Mouse (Mus musculus) urinary bladder, postnatal 4 days (tissue): ENCODE results near the gene Ccdc188.
"Not testable (repeated sequence)": the region's sequence is repeated elsewhere in the genome, so short reads cannot be mapped to it uniquely, and the experiment has no call there.

ENCODE experiments used
- DNase-seq, 2 experiments: peaks; one replicate each; pipeline ENCODE4 v3.0.0; 2021 to 2022; ENCODE audit warnings: low spot score in 2 of 2

Ccdc188 gene

DNA sequence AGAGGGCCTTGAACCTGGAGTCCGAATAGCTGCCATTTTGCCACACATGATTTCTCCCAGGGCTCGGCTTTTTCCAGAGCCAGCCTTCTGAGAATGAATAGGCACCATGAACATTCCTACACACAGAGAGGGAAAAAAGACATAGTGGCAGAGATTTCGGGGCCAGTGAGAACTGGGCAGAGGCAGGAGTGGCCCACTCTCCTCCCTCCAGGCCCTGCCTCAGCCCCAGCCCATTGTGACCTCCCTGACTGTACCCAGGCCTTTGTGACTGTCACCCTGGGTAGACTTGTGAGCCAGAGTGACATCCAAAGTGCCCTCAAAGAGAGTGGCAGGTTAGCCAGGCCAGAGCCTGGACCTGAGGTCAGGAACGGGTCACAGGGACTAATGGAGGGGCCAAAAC is at the start of gene Ccdc188:
Gene Ccdc188, plus strand, starts transcription at position 301 of the 400 bp plus-strand sequence.
- DNase-seq = no peak

DNA sequence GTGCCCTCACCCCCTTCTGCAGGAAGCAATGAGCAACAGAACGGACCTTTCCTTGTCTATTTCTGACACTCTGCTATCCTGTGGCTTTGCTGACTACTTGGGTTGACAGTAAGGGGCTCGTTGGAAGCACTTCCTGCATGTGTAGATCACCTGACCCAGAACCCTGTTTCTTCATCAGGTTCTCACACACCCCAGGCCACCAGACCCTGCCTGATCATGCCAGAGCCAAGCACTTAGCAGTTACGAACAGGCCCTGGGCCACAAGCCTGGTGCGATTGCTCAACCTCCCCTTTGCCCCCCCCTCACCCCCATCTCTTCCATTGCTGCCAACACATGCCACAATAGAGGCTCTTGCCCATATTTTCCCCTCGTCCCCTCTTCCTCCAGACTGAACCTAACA is 48.5 kb upstream of the Ccdc188 start:
- DNase-seq = no peak

DNA sequence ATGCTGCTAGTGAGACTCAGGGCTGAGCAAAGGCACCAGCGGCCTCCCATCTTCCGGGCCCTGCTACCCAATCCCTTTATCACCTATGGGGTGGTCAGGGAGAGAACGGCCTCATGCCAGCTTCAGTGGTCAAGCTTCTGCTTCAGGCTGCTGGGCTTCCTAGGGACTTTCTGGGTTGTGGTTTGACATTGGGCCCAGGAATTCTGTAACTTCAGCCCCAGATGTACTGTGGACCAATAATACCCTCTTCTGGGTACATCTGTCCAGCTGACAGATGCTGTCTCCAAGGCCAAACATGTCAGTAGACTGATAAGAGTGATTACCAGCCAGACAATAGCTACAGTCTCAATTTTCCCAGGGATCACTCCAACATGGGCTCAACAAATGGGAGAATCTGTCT is 47.9 kb upstream of the Ccdc188 start:
- no peak for DNase-seq

DNA sequence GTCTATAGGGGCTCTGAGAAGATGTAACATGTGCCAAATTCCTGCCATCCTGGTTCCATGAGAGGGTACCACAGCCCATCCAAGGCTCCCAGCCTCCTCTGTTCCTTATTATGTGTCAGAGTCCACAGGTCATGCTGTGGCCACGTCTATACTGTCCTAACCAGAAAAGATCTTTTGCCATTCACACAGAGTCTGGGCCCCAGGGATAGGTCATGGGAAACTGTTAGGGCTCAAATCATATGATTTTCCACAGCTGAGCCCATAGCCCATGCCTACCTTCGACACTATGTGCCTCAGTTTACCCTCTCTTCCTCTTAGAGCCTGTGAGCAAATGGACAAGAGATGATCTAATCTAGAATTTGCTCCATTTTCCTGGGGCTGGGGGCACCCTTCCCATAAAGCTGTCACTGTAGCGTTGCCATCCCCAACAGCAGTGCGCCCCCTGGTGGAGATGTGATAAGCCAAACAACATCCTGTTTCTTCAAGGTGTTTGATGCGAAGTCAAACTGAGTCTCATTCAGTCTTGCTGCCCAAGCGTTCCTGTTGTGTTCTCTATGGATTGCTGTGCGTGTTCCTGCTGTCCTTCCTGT is 45.3 kb upstream of the Ccdc188 start:
- peak; percentile 48 to 87 for DNase-seq

DNA sequence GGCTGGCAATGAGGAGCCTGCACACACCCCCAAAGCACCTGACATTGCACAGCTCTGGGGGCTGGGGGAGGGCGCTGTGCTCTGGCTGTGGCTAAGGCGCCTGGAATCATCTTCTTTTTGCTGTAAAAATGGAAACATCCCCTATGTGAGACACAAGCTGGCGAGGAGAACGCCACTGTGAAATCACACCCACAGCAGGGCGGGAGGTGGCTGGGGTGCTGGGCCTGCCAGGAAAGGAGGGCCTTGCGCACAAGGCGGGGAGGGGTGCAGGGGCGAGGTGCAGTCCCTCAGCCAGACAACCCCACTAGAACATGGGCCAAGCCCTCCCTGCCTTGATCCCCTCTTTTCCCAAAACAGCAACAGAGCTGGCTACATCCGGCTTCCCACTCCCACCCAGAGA is 44.4 kb upstream of the Ccdc188 start:
- DNase-seq = no peak

DNA sequence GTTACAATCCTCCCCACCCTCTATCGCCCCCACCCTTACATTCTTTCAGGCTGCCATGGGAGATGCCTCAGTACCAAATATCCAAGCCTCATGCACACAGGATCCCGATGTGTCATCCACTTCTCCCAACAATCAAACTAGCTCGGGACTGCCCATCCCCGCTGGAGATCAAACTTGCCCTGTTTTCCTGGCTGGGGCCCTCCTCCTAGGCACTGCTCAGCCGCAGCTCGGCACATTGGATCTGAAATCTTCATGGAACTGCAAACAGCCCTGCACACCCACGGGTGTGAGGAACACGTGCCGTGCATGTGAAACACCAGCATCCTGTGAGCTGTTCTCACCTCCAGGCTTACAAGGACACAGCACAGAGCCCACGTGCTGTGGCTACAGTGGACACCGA is 43.9 kb upstream of the Ccdc188 start:
- DNase-seq = no peak

DNA sequence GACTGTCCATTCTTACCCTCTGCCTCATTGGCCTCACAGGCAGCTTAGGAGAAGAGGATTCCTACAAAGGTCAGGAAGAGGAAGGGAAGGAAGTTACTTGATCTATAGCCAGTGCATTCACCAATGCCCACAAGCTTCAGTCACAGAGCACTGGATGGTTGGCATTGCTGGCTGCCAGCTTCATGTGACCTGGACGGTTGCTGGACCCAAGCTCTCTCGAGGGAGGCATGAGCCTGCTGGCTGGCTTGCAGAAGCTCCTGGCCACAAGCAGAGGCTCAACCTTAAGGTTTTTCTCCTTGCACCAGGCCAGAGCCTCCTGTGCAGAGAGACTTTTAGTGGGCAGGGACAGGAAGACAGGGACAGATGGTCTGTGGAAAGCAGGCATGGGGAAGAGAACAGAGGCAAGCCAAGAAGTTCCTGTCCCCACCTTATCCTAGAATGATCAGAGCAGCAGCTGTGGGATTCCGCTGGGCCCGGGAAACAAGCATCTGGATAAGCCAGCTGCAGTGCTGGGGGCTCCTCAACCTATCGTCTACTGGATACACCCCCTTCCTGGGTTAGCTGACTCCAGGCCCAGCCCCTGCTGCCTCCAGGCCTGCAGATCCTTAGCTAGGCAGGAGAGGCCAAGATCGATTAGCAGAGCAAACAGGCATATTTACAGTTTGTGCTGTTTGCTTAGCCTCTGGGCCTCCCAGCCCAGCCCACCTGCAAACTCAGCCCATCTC is 41.7 kb upstream of the Ccdc188 start:
- no peak for DNase-seq

DNA sequence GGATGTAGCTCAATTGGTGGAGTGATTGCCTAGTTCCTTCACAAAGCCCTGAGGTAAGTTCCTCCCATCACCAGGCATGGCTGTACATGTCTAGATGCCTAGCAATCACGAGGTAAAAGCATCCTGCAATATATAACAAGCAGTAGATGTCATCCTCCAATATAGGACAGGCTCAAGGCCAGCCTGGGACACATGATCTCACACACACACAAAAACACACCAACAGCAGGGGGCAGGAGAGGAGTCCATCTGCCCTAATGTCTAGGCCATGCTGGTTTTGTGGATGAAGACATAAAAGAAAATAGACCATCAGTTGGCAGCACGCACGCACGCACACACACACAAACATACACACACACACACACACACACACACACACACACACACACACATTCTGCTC is 40.9 kb upstream of the Ccdc188 start:
- DNase-seq = no peak

DNA sequence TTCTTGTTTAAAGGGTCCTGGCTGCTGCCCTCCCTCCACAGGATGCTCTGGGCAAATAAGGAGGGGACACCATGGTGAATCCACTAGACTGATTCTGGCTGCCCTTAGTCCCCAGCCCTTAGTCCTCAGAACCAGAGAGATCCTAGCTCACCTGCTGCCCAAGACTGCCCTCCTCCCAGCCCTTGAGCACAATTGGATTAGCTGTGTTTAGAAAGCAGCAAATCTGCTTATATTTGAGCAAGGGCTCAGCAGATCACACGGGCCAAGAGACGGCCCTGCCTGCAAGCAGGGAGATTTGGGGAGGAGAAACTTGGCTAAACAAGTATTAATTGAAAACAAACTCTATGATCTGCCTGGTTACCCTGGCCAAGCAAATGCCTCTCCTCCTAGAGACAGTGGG is 38.1 kb upstream of the Ccdc188 start:
- DNase-seq = no peak

DNA sequence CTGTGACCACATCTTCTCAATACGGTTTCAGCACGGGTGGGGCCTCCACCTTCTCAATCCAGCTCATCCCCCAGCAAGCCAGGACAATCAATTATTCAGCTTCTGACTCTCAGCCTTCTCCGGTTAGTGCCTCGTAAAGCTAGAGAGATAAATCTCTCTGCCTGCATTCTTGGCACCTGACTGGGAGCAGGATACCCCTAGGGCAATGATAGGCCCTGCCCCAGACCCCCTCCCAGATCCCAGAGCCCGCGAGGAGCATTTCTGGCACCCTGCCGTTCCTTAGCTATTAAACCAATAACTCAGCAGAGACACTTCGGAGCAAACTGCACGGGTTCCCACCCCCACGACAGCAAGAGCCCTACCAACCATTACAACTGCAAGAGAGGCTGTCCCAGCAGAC is 36.3 kb upstream of the Ccdc188 start:
- DNase-seq = no peak

DNA sequence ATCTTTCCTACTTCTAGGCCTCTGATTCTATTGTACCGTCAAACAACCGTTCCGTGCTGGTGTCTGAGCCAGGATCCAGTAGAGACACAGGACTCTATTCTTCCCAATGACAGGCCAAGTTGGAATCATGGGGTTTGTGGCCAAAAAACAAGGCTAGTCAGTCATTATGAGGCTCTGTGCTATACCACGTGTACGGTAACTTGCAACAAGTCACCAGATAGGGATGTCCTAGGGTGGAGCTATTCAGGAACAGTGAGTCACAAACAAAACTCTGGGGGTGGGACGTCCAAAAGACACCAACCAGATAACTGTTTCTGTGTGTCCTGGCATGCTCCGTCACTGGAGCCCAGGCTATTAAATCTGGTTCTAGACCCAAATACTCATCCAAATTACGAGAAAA is 34.9 kb upstream of the Ccdc188 start:
- no peak for DNase-seq

DNA sequence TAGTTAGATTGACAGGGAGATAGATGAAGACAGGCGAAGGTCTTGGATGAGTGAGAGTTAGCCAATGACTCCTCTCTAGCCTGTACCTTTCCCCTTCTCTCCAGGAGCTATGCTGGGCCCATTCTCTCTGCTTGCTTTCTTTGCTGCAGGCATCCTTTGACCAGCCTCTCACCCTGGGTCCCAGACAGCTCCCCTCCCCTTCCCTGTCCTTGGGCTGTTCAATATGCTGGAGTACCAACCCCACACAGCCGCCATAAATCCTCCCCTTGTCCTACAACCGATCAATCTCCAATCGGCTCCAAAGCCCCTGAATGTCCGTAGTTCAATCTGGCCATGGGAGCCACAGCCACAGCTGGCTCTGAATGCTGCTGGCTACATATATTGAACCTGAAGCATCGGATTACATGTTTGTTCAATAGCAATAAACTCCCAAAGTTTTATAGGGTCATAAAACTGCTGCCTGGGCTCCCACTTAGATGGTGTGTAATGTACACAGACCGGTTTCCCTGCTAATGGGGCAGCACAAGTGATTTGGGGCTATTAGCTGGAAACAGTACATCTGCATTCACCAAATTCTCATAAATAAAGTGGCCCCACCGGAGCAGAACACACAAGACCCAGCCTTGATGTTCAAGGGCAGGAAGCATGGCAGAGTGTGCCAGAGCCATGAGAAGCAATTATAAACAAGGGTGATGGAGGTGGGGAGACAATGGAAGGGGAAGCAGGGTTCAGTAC is 31.8 kb upstream of the Ccdc188 start:
- DNase-seq = no peak

DNA sequence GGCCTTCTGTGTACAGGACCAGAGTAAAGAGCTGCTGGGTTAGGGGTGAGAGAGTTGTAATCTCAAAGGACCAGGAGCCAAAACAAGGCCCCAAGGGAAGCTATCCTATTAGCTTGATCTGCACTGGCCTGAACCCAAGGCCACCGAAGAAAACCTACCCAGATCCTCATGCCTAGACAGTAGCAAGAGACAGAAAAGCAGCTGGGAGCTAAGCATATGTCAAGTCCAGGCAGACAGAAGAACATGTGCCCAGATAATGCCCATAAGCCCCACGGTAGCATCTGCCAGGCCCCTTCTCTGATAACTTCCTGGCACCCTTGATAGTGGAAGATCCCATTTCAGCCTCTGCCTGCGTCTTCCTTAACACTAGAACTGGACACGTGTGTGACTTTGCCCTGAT is 30.9 kb upstream of the Ccdc188 start:
- no peak for DNase-seq

DNA sequence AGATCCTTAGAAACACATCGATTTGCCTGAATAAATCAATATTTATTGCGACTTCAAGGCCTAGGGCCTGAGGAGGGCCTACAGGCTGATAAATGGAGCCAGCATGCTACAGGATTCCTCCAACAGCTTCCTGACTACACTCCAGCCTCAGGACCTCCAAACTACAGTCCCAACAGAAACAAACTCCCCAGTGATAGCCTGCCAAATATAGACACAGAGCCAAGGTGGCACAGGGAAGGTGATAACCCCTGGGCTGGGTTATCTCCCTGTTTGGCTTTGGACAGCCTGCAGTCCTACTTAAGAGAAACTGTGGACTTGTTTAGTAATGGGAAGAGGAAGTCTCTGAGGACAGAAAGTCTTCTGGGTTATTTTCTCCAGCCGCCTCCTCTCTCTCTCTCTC is 30.5 kb upstream of the Ccdc188 start:
- DNase-seq = no peak

DNA sequence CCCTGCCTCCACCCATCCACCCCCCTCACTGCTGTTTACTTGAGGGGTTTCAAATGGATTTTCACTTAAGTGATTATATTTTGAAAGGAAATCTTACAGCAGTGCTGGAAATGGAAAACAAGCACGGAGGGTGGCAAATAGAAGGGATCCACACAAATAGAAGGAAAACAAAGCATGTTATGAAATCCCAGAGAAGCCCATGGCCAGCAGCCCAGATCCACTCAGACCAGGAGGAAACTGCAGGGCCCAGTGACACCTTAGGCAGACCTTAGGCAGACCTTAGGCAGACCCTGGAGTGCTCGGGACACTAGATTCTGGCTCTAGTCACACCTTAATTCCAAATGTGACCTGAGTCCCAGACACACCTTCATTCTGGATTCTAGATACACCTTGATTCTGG is 26.7 kb upstream of the Ccdc188 start:
- no peak for DNase-seq

DNA sequence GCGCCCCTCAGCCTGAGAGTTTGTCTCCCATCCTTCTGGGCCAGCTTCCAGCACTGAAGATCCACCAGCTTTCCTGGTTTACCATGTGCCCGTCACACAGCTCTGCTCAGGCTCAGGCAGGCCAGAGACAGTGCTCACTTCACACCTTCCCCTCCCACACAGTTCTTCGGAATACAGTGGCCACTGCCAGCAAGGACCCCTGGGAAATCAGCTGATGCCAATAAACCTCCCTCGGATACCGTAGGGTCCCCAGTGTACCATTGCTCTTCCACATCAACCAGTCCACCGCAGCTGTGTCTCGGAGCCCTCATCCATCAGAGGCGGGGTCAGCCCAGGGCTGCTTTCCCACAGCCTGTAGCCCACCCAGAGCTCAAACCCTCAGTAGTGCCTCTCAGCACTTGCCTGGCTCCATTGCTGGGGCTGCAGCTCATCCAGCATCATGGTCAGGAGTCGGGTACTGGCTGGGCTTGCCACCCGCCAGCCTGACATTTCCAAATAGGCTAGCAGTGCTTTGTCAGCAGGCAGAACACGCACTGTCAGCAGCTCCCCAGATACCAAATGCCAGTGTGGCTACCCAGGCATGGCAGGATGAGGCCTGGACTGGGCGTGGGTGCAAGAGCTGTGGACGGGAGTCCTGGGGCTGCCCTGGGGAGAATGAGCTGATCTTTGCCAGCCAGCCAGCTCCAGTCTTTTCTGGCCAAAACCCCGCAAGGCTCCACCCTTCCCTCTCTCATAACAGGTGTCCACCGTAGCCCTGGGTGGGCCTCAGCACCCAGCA is 23.3 kb upstream of the Ccdc188 start:
- no peak for DNase-seq

DNA sequence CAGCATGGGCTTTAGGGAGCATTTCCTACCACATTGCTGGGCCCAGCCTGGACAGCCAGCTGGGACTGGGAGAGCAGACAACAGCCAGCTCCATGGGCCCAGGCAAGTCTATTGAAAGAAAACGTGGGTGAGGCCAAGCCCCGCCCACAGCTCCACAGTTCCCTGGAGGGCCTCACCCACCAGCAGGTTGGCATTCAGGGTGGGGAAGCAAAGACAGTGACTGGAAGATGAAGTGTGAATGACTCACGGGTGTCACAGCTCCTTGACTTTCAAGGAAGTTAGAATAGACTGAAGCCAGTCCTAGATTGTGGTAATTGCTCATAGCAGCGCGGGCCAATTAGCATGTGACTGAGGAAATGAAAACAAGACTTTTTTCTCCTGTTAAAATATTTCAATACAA is 22.6 kb upstream of the Ccdc188 start:
- no peak for DNase-seq

DNA sequence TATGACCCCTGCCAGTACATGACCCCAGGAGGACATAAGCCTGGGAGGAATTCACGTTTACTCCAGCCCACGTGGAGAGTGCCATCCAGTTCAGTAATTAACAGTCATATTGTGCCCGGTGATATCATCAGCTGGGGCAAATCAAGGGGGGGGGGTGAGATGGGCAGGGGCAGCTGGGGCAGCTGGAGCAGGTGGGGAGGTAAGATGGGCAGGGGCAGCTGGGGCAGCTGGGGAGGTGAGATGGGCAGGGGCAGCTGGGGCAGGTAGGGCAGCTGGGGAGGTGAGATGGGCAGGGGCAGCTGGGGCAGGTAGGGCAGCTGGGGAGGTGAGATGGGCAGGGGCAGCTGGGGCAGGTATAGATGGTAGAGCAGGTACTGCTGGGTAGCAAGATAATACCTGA is 22.1 kb upstream of the Ccdc188 start:
- DNase-seq = not testable (repeated sequence)

DNA sequence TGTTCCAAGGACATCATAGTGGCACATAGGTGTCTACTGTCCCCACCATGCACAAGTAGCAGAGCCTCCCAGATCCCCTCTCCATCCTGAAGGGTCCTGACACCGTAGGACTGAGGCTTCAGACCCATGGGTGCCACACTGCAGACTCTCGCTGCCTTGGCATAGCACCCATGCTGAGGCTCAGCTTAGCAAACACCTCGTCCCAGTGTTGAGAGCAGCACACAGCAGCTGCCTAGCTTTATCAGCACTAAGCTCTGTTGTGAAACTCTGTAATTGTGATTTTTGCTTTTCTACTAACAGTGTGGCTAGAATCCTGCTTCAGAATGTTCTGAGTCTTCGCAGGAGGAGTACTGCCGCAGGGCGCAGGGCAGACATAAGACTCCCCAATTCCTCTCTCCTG is 19.8 kb upstream of the Ccdc188 start:
- DNase-seq = no peak

DNA sequence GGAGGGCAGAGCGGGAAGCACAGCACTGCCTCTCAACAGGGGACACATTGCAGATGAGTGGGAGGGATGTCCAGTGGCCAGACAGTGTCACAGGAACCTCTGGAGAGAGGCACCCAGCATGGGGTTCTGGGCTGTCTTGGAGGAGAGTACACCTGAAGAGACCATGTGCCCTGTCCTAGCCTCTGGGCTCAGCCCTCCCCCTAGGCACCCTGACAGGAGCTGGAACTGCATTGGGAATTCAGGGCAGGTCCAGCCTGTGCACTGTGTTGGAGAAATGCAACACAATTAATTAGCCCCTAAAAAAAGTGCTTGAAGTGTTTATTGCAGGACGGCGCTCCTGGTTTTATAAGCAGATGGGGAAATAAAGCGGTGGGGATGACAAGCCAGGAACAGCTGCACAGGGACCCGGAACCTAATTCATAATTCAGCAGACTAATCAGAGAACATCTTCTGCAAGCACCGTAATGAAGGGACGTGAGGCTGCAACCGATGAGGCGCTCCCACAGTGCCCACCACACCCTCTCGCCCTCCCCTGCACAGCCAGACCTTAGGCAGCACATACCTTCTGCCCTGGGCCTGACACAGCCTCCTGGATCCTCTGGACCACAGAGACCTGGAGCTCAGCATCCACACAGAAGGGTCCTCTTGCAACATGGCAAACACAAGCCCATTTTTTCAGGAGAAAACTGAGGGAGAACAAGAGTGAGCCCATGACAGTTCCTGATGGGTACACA is 19.1 kb upstream of the Ccdc188 start:
- DNase-seq = no peak

DNA sequence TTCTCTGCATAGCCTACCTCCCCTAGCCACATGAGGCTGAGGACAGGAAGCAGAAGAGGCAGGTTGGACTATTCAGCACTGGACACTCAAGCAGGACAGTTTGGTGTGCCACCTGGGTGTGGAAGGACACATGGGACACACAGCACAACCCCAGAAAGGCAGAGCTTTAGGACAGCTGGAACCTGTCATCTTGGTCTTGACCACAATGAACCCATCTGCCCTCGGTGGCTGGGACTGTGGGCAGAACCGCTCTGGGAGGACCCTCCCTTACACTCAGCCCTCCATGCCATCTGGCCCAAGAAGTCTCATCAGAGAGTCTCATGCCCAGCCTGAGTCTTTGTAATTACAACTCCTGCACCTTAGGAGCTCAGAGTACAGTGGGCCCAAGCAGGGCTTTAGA is 17.6 kb upstream of the Ccdc188 start:
- DNase-seq = no peak

DNA sequence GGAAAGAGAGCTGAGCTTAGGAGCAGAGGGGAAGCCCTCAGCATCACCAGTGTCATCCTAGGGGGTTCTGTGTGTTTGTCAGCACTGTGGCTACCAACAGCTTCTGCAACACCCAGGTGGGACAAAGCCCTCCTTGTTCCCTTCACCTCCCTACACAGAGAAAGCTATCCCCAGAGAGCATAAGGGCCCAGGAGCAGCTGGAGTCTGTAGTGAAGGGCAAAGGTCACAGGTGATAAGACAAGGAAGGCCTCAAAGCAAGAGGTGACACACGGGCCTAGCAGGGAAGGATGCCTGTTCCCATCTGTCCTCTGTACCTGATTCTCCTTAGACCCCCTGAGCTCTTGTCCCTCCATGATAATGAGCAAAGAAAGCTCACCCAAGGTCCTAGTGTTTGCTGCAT is 16.1 kb upstream of the Ccdc188 start:
- DNase-seq = no peak
